Mouse (Mus musculus) midbrain, embryonic 14.5 days (tissue): ENCODE measurements at regions not wholly inside any gene's neighbourhood (a gene's known extent, or its start where the extent isn't known, plus 50 kb on each side); places are given as distances from the start of the nearest gene placed in this dataset.
A peak's percentile ranks its signal among the peaks of the same experiment; 100 is the strongest.

Source experiments
- ATAC-seq: fragments of 200-750 bp; cut with Nextera tagmentation; 2 replicates; pipeline ENCODE4 v1.8.0; 2017; ENCODE audit warnings: moderate number of reproducible peaks, moderate library complexity; ENCODE audit not compliant: low FRiP score, low TSS enrichment
- DNase-seq: peaks from one replicate; pipeline ENCODE4 v3.0.0-alpha.2; 2015
- H3K27ac ChIP-seq: fragments of 300-500 bp; sonication (generic); replicated peaks from 2 replicates; pipeline ENCODE4 v1.5.1; 2014; ENCODE audit warnings: mild to moderate bottlenecking, low read depth, low read length, moderate library complexity
- H3K27me3 ChIP-seq: fragments of 300-500 bp; sonication (generic); 2 replicates; pipeline ENCODE4 v1.6.1; 2014; ENCODE audit warnings: low read length, control low read depth, mixed read lengths; ENCODE audit not compliant: control insufficient read depth, insufficient read depth
- H3K36me3 ChIP-seq: fragments of 300-500 bp; sonication (generic); 2 replicates; pipeline ENCODE4 v1.6.1; 2014; ENCODE audit warnings: low read length, control low read depth; ENCODE audit not compliant: control insufficient read depth, insufficient read depth
- H3K4me1 ChIP-seq: fragments of 300-500 bp; sonication (generic); 2 replicates; pipeline ENCODE4 v1.6.1; 2014; ENCODE audit warnings: mild to moderate bottlenecking, antibody characterized with exemption, low read length, control low read depth; ENCODE audit not compliant: control insufficient read depth, insufficient read depth
- H3K4me2 ChIP-seq: fragments of 300-500 bp; sonication (generic); 2 replicates; pipeline ENCODE4 v1.6.1; 2014; ENCODE audit warnings: mild to moderate bottlenecking, low read length, moderate library complexity
- H3K4me3 ChIP-seq: fragments of 300-500 bp; sonication (generic); replicated peaks from 2 replicates; pipeline ENCODE4 v1.5.1; 2014; ENCODE audit warnings: low read depth, low read length
- H3K9ac ChIP-seq: fragments of 300-500 bp; sonication (generic); replicated peaks from 2 replicates; pipeline ENCODE4 v1.6.1; 2014; ENCODE audit warnings: mild to moderate bottlenecking, low read length, moderate library complexity
- H3K9me3 ChIP-seq: fragments of 300-500 bp; sonication (generic); 2 replicates; pipeline ENCODE4 v1.6.1; 2016; ENCODE audit warnings: low read length, control low read depth, mixed read lengths; ENCODE audit not compliant: control insufficient read depth
- WGBS: fragments of 180-500 bp; shearing (Covaris S2); extraction: QIAGEN DNeasy Blood & Tissue Kit; methylation state at CpG from one replicate; pipeline ENCODE4 v1.1.7; 2014; 5-methylcytosine and 5-hydroxymethylcytosine counted together

- H3K36me3 ChIP-seq = no peaks in the 10 kb centered on the region
- H3K4me2 ChIP-seq = no peak overlapping the region
- no peak for DNase-seq
- no peak overlapping the region for H3K9ac ChIP-seq
- H3K4me1 ChIP-seq = no peaks in the 10 kb centered on the region
- H3K9me3 ChIP-seq = no peaks in the 10 kb centered on the region
- WGBS = 91% methylated on average over 3 of the region's 3 CpGs
- ATAC-seq = no peak
- no peak overlapping the region for H3K27ac ChIP-seq
- no peaks in the 10 kb centered on the region for H3K27me3 ChIP-seq
- no peak overlapping the region for H3K4me3 ChIP-seq
Measured at GRCm38 (mm10) chr1:67518295-67518694, 395.5 kb downstream of the Cps1 start.

GRCm38 (mm10) chr1:67558728-67559127 is 435.9 kb downstream of the Cps1 start:
- Histone ChIP-seq H3K9ac (no peak overlapping the region), H3K4me3 (no peak overlapping the region), H3K4me2 (no peak overlapping the region), H3K27ac (no peak overlapping the region), H3K4me1 (no peaks in the 10 kb centered on the region), H3K9me3 (no peaks in the 10 kb centered on the region), H3K36me3 (no peaks in the 10 kb centered on the region), H3K27me3 (no peaks in the 10 kb centered on the region)
- no peak for DNase-seq
- no peak for ATAC-seq

- H3K36me3 ChIP-seq = no peaks in the 10 kb centered on the region
- no peak overlapping the region for H3K4me2 ChIP-seq
- no peaks in the 10 kb centered on the region for H3K4me1 ChIP-seq
- no peaks in the 10 kb centered on the region for H3K27me3 ChIP-seq
- no peak overlapping the region for H3K27ac ChIP-seq
- DNase-seq = peak; percentile 60
- 52% methylated on average over 1 of the region's 1 CpGs for WGBS
- no peak overlapping the region for H3K4me3 ChIP-seq
- H3K9me3 ChIP-seq = no peaks in the 10 kb centered on the region
- no peak; the same call in 1 of the 2 replicates for ATAC-seq
- H3K9ac ChIP-seq = no peak overlapping the region
Measured at GRCm38 (mm10) chr1:67559179-67559578, 436.4 kb downstream of the Cps1 start.

- no peaks in the 10 kb centered on the region for H3K36me3 ChIP-seq
- H3K27ac ChIP-seq = no peak overlapping the region
- peak; percentile 46 for DNase-seq
- no peaks in the 10 kb centered on the region for H3K27me3 ChIP-seq
- WGBS = 84% methylated on average over 1 of the region's 1 CpGs
- H3K4me1 ChIP-seq = no peaks in the 10 kb centered on the region
- H3K4me2 ChIP-seq = no peak overlapping the region
- ATAC-seq = no peak
- H3K4me3 ChIP-seq = no peak overlapping the region
- H3K9ac ChIP-seq = no peak overlapping the region
- no peaks in the 10 kb centered on the region for H3K9me3 ChIP-seq
Measured at GRCm38 (mm10) chr1:67571616-67572015, 448.8 kb downstream of the Cps1 start.

GRCm38 (mm10) chr1:67579732-67580131 is 456.9 kb downstream of the Cps1 start:
- no peaks in the 10 kb centered on the region for H3K27me3 ChIP-seq
- no peak overlapping the region for H3K27ac ChIP-seq
- ATAC-seq (no peak), DNase-seq (no peak)
- no peak overlapping the region for H3K9ac ChIP-seq
- H3K4me2 ChIP-seq = no peak overlapping the region
- no peaks in the 10 kb centered on the region for H3K36me3 ChIP-seq
- H3K9me3 ChIP-seq = no peaks in the 10 kb centered on the region
- no peaks in the 10 kb centered on the region for H3K4me1 ChIP-seq
- no peak overlapping the region for H3K4me3 ChIP-seq
- WGBS = 90% methylated on average over 2 of the region's 2 CpGs
